Mouse (Mus musculus) lung, embryonic 16.5 days (tissue): Measurements from ENCODE around the gene Ube2d3. TPM values are rescaled to one million over a fixed set of nuclear protein-coding genes. Genes with fewer than 3 reads are reported as not detected.
A peak's percentile ranks its signal among the peaks of the same experiment; 100 is the strongest.

Source experiments
- ATAC-seq: fragments of 200-750 bp; cut with Nextera tagmentation; 2 replicates; pipeline ENCODE4 v1.8.0; 2017; ENCODE audit warnings: low read depth, mild to moderate bottlenecking, moderate library complexity
- H3K27ac ChIP-seq: fragments of 300-500 bp; sonication (generic); 2 replicates; pipeline ENCODE4 v1.5.1; 2014; ENCODE audit warnings: mild to moderate bottlenecking, control low read depth, low read length
- H3K27me3 ChIP-seq: fragments of 300-500 bp; sonication (generic); 2 replicates; pipeline ENCODE4 v1.6.1; 2014; ENCODE audit warnings: low read depth, low read length, mixed read lengths; ENCODE audit not compliant: control insufficient read depth, insufficient read depth
- H3K36me3 ChIP-seq: fragments of 300-500 bp; sonication (generic); 2 replicates; pipeline ENCODE4 v1.6.1; 2014; ENCODE audit warnings: low read length; ENCODE audit not compliant: control insufficient read depth, insufficient read depth
- H3K4me1 ChIP-seq: fragments of 300-500 bp; sonication (generic); replicated peaks from 2 replicates; pipeline ENCODE4 v1.6.1; 2014; ENCODE audit warnings: low read length, mixed read lengths; ENCODE audit not compliant: control insufficient read depth, insufficient read depth
- H3K4me2 ChIP-seq: fragments of 300-500 bp; sonication (generic); 2 replicates; pipeline ENCODE4 v1.6.1; 2014; ENCODE audit warnings: low read depth, low read length, control low read depth
- H3K4me3 ChIP-seq: fragments of 300-500 bp; sonication (generic); 2 replicates; pipeline ENCODE4 v1.5.1; 2014; ENCODE audit warnings: mild to moderate bottlenecking, low read length, control low read depth
- H3K9ac ChIP-seq: fragments of 300-500 bp; sonication (generic); 2 replicates; pipeline ENCODE4 v1.6.1; 2014; ENCODE audit warnings: low read length, control low read depth
- H3K9me3 ChIP-seq: fragments of 300-500 bp; sonication (generic); 2 replicates; pipeline ENCODE4 v1.6.1; 2016; ENCODE audit warnings: low read length; ENCODE audit not compliant: control insufficient read depth
- WGBS: fragments of 180-500 bp; shearing (Covaris S2); extraction: QIAGEN DNeasy Blood & Tissue Kit; methylation state at CpG from one replicate; pipeline ENCODE4 v1.1.7; 2014; 5-methylcytosine and 5-hydroxymethylcytosine counted together
- polyA plus RNA-seq: library from polyadenylated mRNA; unstranded; fragments of >200 nt; fragmentation: Nextera tagmentation; extraction: Ambion mirVana; gene quantifications from 2 replicates; pipeline ENCODE4 v1.2.1, GENCODE M21; 2015

The Ube2d3 gene
- polyA plus RNA-seq, 1 experiment from 2014 or later = 516 TPM

DNA sequence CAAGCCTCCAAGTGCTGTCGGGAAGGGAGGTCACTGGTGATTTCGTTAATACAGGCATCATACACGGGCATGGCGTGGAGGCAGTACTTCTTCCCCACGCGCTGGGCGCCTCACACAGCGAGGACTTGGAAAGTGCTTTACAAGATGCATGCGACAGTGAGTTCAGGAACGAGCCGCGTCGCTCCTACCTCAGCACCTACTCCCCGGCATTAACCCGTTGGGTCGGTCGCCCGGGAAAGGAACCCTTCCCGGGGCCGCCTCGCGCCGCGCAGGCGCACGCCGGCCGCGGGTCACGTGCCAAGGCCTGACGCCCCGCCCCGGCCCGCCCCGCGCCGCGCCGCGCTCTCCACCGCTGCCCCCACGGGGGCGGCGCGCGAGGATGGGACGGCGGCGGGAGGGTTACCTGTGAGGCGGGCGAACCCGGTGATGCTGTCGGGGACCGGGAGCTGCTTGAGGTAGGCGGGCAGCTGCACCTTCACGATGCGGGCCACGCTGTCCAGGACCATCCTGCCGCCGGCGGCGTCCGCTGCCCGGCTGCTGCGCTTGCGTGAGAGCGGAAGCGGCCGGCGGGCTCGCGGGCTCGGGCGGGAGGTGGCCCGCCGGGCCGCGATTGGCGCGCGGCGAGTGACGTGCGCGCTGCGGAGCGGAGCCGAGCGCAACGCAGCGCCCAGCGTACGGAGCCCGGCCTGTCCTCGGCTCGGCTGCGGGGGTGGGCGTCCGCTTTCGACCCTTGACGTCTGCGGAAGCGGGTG, 14.9 kb upstream of the Ube2d3 start:
- under 1% methylated on average over 57 of the region's 103 CpGs for WGBS

DNA sequence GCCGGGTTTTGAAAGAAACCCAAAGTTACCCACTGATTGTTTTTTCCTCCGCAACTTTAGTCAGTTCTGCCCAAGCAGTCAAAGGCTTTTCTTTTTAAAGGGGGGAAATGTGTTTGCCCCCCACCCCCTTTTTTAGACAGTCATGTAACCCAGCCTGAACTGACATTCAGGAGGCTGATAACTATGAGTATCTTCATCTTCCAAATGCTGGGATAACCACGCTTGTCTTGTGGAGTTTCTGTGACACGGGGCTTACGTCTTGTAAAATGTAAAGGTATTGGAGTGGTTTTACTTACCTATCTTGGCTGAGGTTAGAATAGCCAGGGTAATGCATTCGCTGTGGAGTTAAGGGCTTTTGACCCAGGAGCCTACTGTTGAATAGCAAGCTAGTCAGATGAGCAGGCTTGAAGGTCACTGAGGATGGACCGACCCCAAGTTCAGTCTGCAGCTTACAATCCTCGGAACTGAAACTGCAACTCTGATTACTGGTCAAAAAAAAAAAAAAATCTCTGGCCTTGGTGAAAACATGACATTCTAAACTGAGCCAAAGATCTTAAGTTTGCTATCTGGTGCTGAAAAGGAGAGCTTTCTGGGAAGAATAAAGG, 14.2 kb upstream of the Ube2d3 start, which contains the start of gene Cisd2:
Gene Cisd2 (minus strand): TSS at position 318 of the 605 bp plus-strand sequence.
- peaks cover 7% of the 10 kb centered on the region; the same call in 1 of the 2 replicates for H3K4me1 ChIP-seq
- H3K27me3 ChIP-seq = no peaks in the 10 kb centered on the region
- H3K27ac ChIP-seq = peak within 1 kb of the TSS; percentile 95
- no peaks in the 10 kb centered on the region for H3K9me3 ChIP-seq
- peak within 1 kb of the TSS; percentile 82 for H3K4me3 ChIP-seq
- 2% methylated on average over 8 of the region's 8 CpGs for WGBS
- no peaks in the 10 kb centered on the region for H3K36me3 ChIP-seq
- peak within 1 kb of the TSS; percentile 86 for H3K9ac ChIP-seq
- H3K4me2 ChIP-seq = peak within 1 kb of the TSS; percentile 63
- ATAC-seq = peak; percentile 3

More for the DNA sequence above, 14.9 kb upstream of the Ube2d3 start:
- no peaks in the 10 kb centered on the region for H3K27me3 ChIP-seq
- peak; percentile 99 for ATAC-seq
- H3K36me3 ChIP-seq = no peaks in the 10 kb centered on the region
- no peaks in the 10 kb centered on the region for H3K9me3 ChIP-seq
- peaks cover 7% of the 10 kb centered on the region; the same call in 1 of the 2 replicates for H3K4me1 ChIP-seq
- peak overlapping the region; percentile 63 for H3K4me2 ChIP-seq
- H3K9ac ChIP-seq = peak overlapping the region; percentile 86
- H3K27ac ChIP-seq = peak overlapping the region; percentile 95
- peak overlapping the region; percentile 82 for H3K4me3 ChIP-seq

- peak overlapping the region; percentile 79 for H3K4me3 ChIP-seq
- H3K9me3 ChIP-seq = no peaks in the 10 kb centered on the region
- peak overlapping the region; percentile 72 for H3K9ac ChIP-seq
- H3K27ac ChIP-seq = peak overlapping the region; percentile 80
- H3K36me3 ChIP-seq = peaks cover 2% of the 10 kb centered on the region; the same call in 1 of the 2 replicates
- peak overlapping the region; percentile 65 for H3K4me2 ChIP-seq
- no peaks in the 10 kb centered on the region for H3K27me3 ChIP-seq
- H3K4me1 ChIP-seq = peaks cover 4% of the 10 kb centered on the region; the same call in 1 of the 2 replicates
- 43% methylated on average over 14 of the region's 14 CpGs for WGBS
- no peak for ATAC-seq
Measured at GRCm38 (mm10) chr3:135436901-135437616, 890 bp upstream of the Ube2d3 start.

DNA sequence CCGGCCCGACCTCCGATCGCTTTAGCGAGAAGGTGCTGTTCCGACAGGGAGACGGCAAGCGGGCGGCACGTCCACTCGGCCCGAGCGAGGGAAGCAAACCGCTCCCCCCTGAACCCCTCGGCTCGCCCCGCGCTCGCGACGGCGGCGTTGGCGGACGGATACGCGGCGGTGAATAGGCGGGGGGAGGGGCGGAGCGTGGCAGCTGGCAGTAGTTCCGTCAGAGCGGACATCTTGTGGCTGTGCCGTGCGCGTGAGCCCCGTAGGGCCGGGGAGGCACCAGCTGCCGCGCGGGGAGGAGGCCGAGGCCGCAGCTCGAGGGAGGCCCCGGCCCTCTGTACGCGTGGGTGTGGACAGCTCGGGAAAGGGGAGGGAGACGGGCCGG, 573 bp downstream of the Ube2d3 start:
- Histone ChIP-seq H3K27ac (peak overlapping the region; percentile 100), H3K4me1 (peaks cover 8% of the 10 kb centered on the region), H3K4me3 (peak overlapping the region; percentile 95), H3K27me3 (no peaks in the 10 kb centered on the region), H3K36me3 (no peaks in the 10 kb centered on the region), H3K9ac (peak overlapping the region; percentile 98), H3K4me2 (no peak overlapping the region; the same call in 1 of the 2 replicates), H3K9me3 (no peaks in the 10 kb centered on the region)
- WGBS = under 1% methylated on average over 37 of the region's 50 CpGs
- peak; percentile 80 for ATAC-seq

DNA sequence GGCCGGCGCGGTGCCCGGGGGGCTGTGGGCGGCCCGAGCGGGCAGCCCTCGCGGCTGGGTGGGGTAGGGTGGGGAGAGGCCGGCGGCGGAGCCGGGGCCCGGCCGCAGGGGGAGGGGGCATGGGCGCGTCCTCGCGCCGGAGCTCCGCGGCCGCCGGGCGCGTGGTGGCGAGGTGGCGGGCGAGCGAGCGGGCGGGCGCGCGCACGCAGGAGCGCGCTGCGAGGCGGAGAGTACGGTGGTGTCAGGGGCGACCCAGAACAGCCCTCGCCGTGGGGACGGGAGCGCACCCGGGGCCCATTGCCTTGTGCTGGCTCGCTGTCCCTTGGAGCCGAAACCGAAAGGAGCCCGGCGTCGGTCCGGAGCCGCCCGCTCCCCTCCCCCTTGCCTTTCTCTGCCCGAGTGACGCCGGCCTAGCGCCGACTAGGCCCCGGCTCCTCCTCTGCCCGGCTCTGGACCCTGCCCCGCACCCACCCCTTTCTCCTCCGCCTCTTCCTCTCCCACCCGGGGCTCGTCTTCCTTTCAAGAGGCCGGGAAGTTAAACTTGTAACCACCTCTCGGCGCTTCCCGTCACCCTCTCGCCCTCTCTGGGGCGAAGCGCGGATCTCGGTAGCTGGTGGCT, 1.1 kb downstream of the Ube2d3 start:
- peak overlapping the region; percentile 82 for H3K4me2 ChIP-seq
- H3K36me3 ChIP-seq = no peaks in the 10 kb centered on the region
- H3K9ac ChIP-seq = peak overlapping the region; percentile 98
- peaks cover 8% of the 10 kb centered on the region for H3K4me1 ChIP-seq
- ATAC-seq = peak; percentile 71
- no peaks in the 10 kb centered on the region for H3K9me3 ChIP-seq
- peak overlapping the region; percentile 100 for H3K27ac ChIP-seq
- no peaks in the 10 kb centered on the region for H3K27me3 ChIP-seq
- peak overlapping the region; percentile 95 for H3K4me3 ChIP-seq
- WGBS = 0% methylated on average over 45 of the region's 76 CpGs

- H3K4me1 ChIP-seq = peaks cover 8% of the 10 kb centered on the region
- WGBS = under 1% methylated on average over 15 of the region's 15 CpGs
- no peaks in the 10 kb centered on the region for H3K27me3 ChIP-seq
- ATAC-seq = no peak
- H3K36me3 ChIP-seq = no peaks in the 10 kb centered on the region
- H3K9me3 ChIP-seq = no peaks in the 10 kb centered on the region
- peak overlapping the region; percentile 100 for H3K27ac ChIP-seq
- H3K9ac ChIP-seq = peak overlapping the region; percentile 98
- H3K4me3 ChIP-seq = peak overlapping the region; percentile 95
- H3K4me2 ChIP-seq = peak overlapping the region; percentile 82
Measured at GRCm38 (mm10) chr3:135439651-135440050, 1.7 kb downstream of the Ube2d3 start.

DNA sequence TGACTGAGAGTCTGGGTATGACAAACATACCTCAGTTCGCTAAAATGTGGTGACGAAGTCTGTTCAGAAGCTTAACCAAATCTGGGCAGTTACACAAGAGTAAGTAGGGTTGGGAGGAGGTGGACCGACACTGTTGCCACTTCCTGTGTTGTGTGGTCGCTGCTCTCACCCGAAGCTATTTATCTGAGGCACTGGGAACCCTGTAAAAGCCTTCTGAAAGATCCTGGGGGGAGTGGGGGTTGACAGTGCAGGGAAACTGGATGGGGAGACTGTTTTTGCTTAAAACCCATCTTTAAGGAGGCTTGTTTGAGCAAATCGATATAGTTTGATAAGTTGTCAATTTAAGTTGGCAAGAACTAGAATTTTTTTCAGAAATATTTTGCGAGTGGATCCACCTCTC, 2.3 kb downstream of the Ube2d3 start:
- peak overlapping the region; percentile 82 for H3K4me2 ChIP-seq
- H3K27me3 ChIP-seq = no peaks in the 10 kb centered on the region
- peaks cover 8% of the 10 kb centered on the region for H3K4me1 ChIP-seq
- no peak for ATAC-seq
- peak overlapping the region; percentile 95 for H3K4me3 ChIP-seq
- H3K36me3 ChIP-seq = no peaks in the 10 kb centered on the region
- WGBS = 5% methylated on average over 7 of the region's 7 CpGs
- peak overlapping the region; percentile 100; the same call in 1 of the 2 replicates for H3K27ac ChIP-seq
- H3K9ac ChIP-seq = peak overlapping the region; percentile 98
- H3K9me3 ChIP-seq = no peaks in the 10 kb centered on the region

DNA sequence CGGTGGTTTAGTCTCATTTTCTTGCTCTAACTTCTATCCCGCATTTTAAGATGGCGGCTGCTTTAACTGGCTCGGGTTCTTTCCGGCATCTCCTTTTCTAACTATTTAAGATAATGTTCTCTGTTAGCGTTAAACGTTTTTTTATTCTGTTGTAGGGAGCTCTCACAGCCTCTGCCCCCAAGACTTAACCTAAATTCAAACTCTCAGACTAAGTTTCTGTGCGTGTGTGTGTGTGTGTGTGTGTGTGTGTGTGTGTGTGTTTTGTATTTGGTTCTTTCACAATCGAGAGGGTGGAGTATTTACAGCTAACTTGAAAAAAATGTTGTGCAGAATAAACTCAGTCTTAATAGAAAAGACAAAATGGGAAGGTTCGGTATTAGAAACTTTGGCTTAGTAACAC, 2.7 kb downstream of the Ube2d3 start:
- Histone ChIP-seq H3K27ac (peak overlapping the region; percentile 100; the same call in 1 of the 2 replicates), H3K9ac (peak overlapping the region; percentile 98)
- WGBS = 10% methylated on average over 10 of the region's 10 CpGs

More for the DNA sequence above, 2.7 kb downstream of the Ube2d3 start:
- H3K36me3 ChIP-seq = no peaks in the 10 kb centered on the region
- H3K27me3 ChIP-seq = no peaks in the 10 kb centered on the region
- H3K9me3 ChIP-seq = no peaks in the 10 kb centered on the region
- H3K4me3 ChIP-seq = peak overlapping the region; percentile 95
- peaks cover 8% of the 10 kb centered on the region for H3K4me1 ChIP-seq
- ATAC-seq = no peak
- peak overlapping the region; percentile 82 for H3K4me2 ChIP-seq
